Mouse (Mus musculus) embryo, embryonic 11.5 days (tissue): ENCODE measurements around the gene Dach1.

Source experiments
- DNase-seq: peaks from one replicate; pipeline ENCODE4 v3.0.0-alpha.2; 2012; ENCODE audit warnings: low read depth, low spot score

The Dach1 gene

DNA sequence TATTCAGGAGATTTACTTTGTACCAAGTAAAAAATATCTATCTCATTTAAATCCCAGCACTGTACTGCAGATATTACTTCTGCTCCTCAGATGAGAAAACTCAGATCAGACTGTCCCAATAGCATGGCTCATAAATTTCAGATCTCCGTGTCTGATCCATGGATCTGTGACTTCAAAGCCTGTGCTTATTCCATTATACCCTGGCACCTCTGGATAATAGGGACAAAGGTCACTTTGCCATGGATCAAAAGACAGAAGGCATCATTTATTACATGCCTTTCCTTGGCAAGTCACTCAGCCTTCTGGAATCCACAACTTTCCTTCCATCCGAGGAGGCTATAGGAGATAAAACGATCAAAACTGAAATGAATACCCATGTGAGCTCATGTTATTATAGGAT is 132.4 kb downstream of the Dach1 start:
- DNase-seq = no peak

DNA sequence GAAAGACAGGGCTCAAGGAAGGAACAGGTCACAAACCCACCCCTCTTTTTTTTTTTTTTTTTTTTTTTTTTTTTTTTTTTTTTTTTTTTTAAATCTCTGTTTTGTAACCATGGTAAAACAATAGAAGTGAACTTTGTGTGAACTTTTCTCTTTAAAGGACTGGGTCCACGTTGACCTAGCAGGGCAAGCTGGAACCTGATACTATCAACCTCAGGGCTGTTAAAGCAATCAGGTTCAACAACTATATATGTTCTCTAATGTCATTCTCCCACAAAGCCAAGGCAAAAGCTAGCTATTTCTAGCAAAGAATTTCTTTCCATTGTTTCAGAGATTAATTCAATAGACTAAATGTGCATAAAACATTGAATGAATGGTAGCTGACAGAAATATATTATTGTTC is 134.3 kb downstream of the Dach1 start:
- peak; percentile 35 for DNase-seq

DNA sequence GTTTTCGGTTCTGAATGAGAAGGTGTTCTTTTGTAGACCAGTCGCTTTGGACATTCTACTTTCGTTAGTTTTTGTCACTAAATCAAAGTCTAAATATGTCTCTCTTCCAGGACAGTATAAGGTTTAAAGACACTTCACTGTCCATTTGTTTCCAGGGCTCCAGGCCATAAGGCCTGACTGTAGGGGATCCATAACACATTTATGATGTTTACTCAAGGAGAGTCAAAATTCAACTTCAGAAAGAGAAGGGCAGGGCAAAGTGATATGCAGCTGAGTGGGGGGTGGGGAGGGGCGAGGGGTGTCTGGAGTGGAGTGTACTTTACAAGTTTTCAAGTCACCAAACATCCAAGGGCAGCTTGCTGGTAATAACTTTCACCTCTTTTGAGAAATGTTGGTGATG is 146.0 kb downstream of the Dach1 start:
- no peak for DNase-seq

DNA sequence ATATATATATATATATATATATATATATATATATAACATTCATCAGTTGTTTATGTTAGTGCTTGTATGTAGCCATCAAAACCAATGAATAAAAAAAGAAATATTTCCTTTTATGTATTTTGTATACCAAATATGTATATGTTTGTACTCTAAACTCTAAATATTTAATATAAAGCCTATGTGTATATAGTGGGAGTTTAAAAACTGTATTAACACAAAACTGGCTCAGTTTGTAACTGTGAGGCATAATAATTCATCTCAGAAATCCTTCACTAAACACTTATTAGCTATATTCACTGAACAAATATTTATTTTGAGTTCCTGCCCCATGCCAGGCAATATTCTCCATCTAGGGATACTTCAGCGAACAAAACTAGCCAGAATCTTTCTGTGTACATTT is 155.5 kb downstream of the Dach1 start:
- no peak for DNase-seq

DNA sequence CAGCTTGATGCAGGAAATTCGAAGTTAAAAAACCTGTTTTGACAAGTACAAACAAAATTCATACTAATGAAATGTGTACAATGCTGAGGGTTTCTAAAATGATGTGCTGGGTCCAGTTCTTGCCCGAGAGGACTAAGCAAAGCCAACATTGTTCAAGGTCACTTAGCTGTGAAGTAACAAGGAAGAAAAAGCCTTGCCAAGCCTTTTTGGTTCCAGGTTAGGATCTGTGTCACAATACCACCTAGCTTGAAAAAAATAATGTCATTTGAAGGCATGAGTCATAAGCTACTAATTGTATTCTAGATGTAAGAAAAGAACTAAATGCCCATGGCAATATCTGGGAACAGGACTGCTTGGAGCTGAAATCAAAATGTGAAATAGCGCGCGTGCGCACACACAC is 161.1 kb downstream of the Dach1 start:
- DNase-seq = no peak

DNA sequence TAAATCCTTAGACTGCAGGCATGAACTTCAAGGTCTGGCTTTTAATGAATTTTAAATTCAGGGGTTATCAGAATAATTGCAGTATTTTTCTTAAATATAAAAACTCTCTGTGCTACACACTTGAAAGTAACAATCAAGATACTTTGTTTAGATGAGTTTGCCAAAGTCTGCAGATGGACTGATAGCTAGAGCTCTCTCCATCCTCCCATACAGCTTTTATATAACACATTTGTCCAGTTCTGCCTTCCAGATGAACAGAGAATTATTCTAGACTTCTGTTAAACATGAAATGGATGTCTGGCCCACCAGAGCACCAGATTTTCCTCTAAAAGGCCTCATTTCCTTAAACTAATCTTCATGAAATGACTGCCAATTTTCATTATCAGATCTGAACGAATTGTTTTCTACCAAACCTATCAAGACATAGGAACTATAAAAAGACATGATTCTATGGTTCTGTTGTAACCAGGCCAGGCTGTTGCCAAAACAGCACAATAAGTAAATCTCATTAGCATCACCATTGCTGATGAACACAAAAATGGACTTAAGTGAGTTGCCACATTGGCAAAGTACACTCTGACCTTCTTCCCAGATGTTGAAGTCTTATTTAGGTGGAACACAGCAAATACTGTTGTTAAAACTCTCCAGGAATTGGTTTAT is 167.4 kb downstream of the Dach1 start:
- DNase-seq = no peak

GRCm38 (mm10) chr14:97998584-97998983 is 171.0 kb downstream of the Dach1 start:
- no peak for DNase-seq

DNA sequence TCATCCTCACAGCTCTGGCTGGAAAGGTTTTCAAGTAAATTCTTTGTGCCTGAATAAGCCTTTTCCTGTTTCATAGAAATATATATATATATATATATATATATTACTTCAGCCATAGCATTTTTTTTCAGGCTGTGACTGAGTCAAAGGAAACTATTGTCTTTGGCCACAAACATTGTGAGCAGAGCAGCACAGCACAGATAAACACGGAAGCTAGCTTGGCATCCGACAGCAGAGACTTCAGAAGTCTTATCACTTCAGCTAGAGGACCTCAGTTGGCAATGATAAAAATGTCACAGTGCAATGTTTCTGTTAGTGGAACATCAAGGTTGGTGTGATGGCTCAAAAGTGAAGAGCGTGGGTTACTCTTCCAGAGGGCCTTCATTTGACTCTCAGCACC is 186.3 kb downstream of the Dach1 start:
- no peak for DNase-seq

DNA sequence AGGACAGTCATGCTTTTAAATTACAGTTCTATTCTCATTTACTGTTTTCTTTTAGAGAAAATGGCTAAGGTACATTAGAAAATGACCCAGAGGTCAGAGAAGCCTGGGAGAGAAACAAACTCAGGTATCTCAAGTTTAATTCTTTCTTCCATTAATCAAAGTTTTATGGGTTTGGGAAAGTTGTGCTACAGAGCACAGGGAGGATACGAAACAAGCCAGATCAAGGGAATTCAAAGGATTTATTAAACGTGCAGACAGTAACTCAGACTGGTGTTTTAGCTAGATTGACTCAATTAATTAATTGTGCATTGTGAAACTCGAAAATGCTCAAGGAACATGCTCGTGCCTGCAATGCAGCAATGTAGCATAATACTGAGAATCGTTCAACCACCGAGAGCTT is 186.9 kb downstream of the Dach1 start:
- DNase-seq = no peak

GRCm38 (mm10) chr14:97980879-97981278 is 188.7 kb downstream of the Dach1 start:
- DNase-seq = no peak

DNA sequence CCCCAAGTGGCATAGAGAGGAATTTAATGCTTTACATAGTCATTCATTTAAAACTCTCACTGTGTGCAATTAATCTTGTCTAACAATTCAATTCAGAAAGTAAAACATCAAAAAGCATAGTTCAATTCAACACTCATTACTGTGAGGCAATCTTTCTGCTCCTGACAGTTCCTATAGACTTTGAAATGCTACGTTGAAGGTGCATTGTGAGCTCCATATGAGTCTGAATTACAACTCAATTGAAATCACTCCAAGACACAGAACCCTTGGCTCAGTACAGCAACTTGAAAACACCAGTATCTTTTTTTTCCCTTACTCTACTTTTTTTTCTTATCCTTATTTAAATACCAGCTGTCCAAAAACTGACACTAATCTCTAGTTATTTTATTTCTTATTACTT is 193.5 kb downstream of the Dach1 start:
- DNase-seq = no peak

DNA sequence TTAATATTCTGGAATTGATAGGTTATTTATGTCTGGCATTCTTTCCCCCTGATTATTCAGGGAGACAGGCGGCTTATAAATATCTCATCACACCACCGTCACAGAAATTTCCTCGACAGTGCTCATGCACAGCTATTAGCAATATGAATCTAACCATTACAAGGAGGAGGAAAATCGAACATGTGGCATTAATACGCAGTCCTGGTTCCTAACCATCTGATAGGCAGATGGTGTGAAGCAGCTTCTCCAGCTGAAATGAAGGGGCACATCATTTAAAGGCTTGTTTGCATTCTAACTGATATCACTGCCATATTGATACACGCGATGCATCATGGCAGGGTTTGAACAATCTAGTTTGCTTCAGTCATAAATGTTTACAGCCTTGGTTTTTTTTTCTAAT is 194.1 kb downstream of the Dach1 start:
- DNase-seq = no peak

DNA sequence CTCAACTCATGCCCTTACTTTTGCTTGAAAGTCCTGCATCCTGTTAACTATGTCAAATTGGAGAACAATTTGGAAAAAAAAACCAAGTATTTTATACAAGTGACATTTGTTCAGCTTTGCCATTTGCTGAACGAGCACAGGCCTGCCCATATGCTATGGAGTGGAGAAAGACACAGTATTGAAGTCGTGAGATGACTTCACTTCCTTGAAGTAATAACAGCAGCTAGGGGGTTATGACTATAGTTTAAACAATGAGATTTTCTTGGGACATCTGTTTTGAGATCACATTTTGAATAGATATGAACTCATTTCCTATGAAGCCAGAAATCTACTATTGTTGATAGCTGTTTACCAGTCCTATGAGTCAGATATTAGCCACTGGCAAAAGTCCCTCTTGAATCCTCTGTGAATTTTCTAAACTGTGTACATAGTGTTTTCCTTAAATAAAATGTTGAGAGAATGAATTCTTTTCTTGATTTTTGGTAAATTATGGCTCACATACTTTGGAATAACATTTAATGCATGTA is 205.0 kb downstream of the Dach1 start:
- DNase-seq = no peak

- DNase-seq = no peak
Measured at GRCm38 (mm10) chr14:97963624-97964023, 205.9 kb downstream of the Dach1 start.

GRCm38 (mm10) chr14:97956356-97956755 is 213.2 kb downstream of the Dach1 start:
- no peak for DNase-seq

GRCm38 (mm10) chr14:97945471-97945870 is 224.1 kb downstream of the Dach1 start:
- no peak for DNase-seq

DNA sequence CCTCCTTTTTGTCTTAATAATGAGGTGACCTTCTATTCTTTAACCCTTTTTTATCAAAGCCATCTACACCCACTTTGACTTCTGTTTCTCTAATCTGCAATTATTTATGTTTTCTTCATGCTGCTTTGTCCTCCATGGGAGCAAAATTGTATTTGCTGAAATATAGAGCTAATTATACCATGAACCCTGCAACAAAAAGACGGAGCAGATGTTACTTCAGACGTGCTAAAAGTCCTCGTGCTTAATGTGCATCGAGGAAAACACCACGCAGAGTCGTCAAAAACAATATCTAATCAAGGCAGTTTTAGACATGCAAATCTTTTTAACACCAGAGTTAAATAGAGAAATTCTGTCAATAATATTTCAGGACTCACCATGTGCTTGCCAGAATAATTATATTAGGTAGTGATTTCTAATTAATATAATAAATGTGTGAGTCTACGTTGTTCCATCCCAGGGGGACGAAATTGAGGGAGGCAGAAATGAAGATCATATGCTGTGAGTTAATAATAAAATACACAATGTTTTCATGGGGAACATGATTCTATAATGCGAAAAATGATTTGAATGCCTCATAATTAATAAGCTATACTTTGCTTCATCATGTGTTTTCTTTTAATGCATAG is 224.8 kb downstream of the Dach1 start:
- DNase-seq = no peak

- DNase-seq = no peak
Measured at GRCm38 (mm10) chr14:97942361-97942760, 227.2 kb downstream of the Dach1 start.

- no peak for DNase-seq
Measured at GRCm38 (mm10) chr14:97896622-97897021, 272.9 kb downstream of the Dach1 start.

GRCm38 (mm10) chr14:97881976-97882375 is 287.6 kb downstream of the Dach1 start:
- DNase-seq = no peak

- DNase-seq = no peak
Measured at GRCm38 (mm10) chr14:97871001-97871400, 298.6 kb downstream of the Dach1 start.

DNA sequence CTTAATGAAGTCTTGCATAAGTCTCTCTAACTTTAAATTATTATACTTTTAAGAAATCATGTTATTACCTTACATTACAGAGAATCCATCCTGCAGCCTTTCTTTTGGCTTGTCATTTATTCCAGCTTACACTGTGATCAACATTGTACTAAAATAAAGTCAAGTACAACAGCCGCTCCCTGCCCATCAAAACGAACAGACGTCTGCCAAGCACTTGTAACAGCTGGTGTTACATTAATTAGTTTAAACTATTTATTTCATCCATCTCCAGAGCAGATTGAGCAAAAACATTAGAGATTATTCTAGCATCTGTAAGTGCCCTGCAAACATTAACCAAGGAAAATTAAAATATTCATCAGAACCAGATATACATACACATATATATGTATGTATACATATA is 311.2 kb downstream of the Dach1 start:
- no peak for DNase-seq

DNA sequence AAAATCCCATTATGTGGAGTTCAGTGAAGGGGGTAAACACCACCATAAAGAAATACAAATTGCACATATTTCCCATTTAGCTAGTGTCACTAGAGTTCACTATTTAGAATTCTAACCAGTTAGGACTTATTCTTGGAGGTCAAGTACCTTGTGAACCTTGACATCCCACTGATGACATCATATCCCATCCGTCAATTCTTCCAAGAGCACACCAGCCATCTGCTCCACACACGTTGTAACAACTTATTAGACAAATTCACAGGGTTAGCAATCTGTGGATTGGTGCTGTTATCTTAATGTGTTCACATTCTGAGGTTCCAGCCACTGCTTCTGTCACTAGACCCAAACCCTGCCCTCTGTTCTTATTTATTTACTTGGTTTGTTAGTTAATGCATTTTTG is 312.3 kb downstream of the Dach1 start:
- DNase-seq = no peak

DNA sequence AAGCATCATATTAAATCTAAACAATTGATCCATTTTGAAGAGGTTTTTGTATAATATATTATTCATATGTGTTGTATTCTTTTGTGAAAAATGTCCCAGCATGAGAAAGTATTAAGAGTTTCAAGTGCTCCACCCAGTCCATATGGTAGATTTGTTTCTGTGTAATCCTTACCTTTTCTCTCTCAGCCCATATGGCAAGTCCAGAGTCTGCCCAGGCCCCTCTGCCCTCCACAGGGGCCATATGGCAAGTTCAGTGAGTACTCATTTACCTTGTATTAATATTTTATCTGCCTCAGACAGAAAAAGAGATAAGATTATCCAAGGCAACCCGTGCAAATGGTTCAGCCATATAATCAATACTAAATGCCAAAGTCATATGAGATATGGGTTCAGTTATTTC is 314.2 kb downstream of the Dach1 start:
- no peak for DNase-seq
